In the genomic region with DNA sequence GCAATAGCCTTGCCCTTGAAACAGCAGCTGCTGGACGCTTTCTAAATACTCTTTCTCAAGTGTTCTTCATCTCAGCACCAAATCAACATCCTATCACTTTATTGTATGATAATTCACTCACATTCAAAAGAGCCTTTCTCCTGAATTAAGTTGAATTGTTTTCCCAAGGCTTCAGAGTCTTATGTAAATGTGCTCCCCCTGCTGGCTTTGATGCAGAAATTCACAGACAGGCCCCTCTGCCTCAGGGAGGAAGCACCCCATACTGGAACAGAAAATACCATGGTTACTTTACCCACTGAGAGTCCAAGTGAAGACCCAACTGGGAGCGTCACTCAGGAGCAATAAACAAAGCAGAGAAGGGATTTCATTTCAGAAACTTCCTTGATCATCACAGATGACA, we compare ENCODE assay signal across 10 mouse cellular contexts. TPM values are rescaled to one million over a fixed set of nuclear protein-coding genes. Genes with fewer than 3 reads are reported as not detected.
DNase-seq lines count a peak whose midpoint lies in the region; ATAC-seq lines count a peak whose summit lies in the region.
"Had no signal": no experiment of that assay in that cellular context is flagged by ENCODE, and none has a peak within 500 bp of the region (broad histone marks: within the 10 kb centered on the region; RNA-seq: fewer than 3 reads in every experiment).

No protein-coding gene starts in this region.

- peak; percentile 22 to 42 for DNase-seq in frontal cortex, postnatal 36 days (ENCODE audit: low spot score in 2 of 2)
- DNase-seq in frontal cortex, postnatal 14 days (ENCODE audit: low spot score in 2 of 2): no peak
- peak; percentile 14 for DNase-seq in midbrain, embryonic 10.5 days (ENCODE audit: low spot score)
- DNase-seq in R1 (ENCODE audit: low read depth, low spot score): peak; percentile 84
- DNase-seq in embryonic facial prominence, embryonic 10.5 days (ENCODE audit: low spot score): peak; percentile 19
- DNase-seq in urinary bladder, postnatal 4 days (ENCODE audit: low spot score in 2 of 2): no peak

- 54% methylated on average over 2 of the region's 2 CpGs for WGBS in midbrain, embryonic 10.5 days
- WGBS in midbrain, embryonic 13.5 days: 55% methylated on average over 2 of the region's 2 CpGs
- 63% methylated on average over 2 of the region's 2 CpGs for WGBS in embryonic facial prominence, embryonic 10.5 days

- H3K27me3 ChIP-seq in midbrain, embryonic 10.5 days (ENCODE audit: low read depth, poor library complexity, severe bottlenecking): no peaks in the 10 kb centered on the region
- no peaks in the 10 kb centered on the region for H3K27me3 ChIP-seq in midbrain, embryonic 13.5 days
- H3K27me3 ChIP-seq in embryonic facial prominence, embryonic 10.5 days (replicated peaks; ENCODE audit: low read depth, poor library complexity, severe bottlenecking): no peaks in the 10 kb centered on the region
- H3K27me3 ChIP-seq: embryonic facial prominence, embryonic 12.5 days; limb, embryonic 12.5 days had no signal

- no peaks in the 10 kb centered on the region for H3K4me1 ChIP-seq in midbrain, embryonic 10.5 days
- 0 out of 2 replicates have a peak, but pooled peaks cover 3% of the 10 kb centered on the region for H3K4me1 ChIP-seq in midbrain, embryonic 13.5 days (replicated peaks)
- 0 out of 2 replicates have a peak, but pooled peaks cover 3% of the 10 kb centered on the region for H3K4me1 ChIP-seq in embryonic facial prominence, embryonic 10.5 days
- H3K4me1 ChIP-seq: embryonic facial prominence, embryonic 12.5 days; limb, embryonic 12.5 days had no signal

- H3K9ac ChIP-seq in midbrain, embryonic 13.5 days (replicated peaks): no peak overlapping the region
- H3K9ac ChIP-seq: embryonic facial prominence, embryonic 12.5 days; limb, embryonic 12.5 days had no signal

- no peak overlapping the region for H3K4me3 ChIP-seq in midbrain, embryonic 10.5 days
- no peak overlapping the region for H3K4me3 ChIP-seq in midbrain, embryonic 13.5 days (replicated peaks)
- H3K4me3 ChIP-seq in embryonic facial prominence, embryonic 10.5 days: no peak overlapping the region
- H3K4me3 ChIP-seq: embryonic facial prominence, embryonic 12.5 days; limb, embryonic 12.5 days had no signal

- no peak for ATAC-seq in midbrain, embryonic 13.5 days
- peak; percentile 51; the same call in 1 of the 2 replicates for ATAC-seq in megakaryocyte, adult 5-6 weeks (ENCODE audit: poor library complexity, severe bottlenecking)

- no peak overlapping the region for H3K4me2 ChIP-seq in midbrain, embryonic 13.5 days (replicated peaks)
- H3K4me2 ChIP-seq: embryonic facial prominence, embryonic 12.5 days; limb, embryonic 12.5 days had no signal

- no peaks in the 10 kb centered on the region for H3K9me3 ChIP-seq in midbrain, embryonic 10.5 days (replicated peaks)
- no peaks in the 10 kb centered on the region for H3K9me3 ChIP-seq in midbrain, embryonic 13.5 days
- no peaks in the 10 kb centered on the region for H3K9me3 ChIP-seq in embryonic facial prominence, embryonic 10.5 days
- H3K9me3 ChIP-seq: embryonic facial prominence, embryonic 12.5 days; limb, embryonic 12.5 days had no signal

- H3K27ac ChIP-seq in midbrain, embryonic 10.5 days (replicated peaks): no peak overlapping the region
- no peak overlapping the region for H3K27ac ChIP-seq in midbrain, embryonic 13.5 days
- H3K27ac ChIP-seq in embryonic facial prominence, embryonic 10.5 days (replicated peaks): no peak overlapping the region
- H3K27ac ChIP-seq: embryonic facial prominence, embryonic 12.5 days; limb, embryonic 12.5 days had no signal

- H3K36me3 ChIP-seq in midbrain, embryonic 10.5 days: peaks cover 97% of the 10 kb centered on the region
- peaks cover 59% of the 10 kb centered on the region for H3K36me3 ChIP-seq in midbrain, embryonic 13.5 days
- peaks cover 96% of the 10 kb centered on the region for H3K36me3 ChIP-seq in embryonic facial prominence, embryonic 10.5 days (replicated peaks)

RNA-seq across cellular contexts. Expression of gene Pex16, which starts 43.6 kb away (rescaled TPM):
- 26.1 and 27.1 TPM in 2 replicates for polyA plus RNA-seq in midbrain, embryonic 10.5 days (2016; fragmentation: Nextera tagmentation; extraction: Ambion mirVana)
- 32.8 and 36.0 TPM in 2 replicates for polyA plus RNA-seq in midbrain, embryonic 13.5 days (2015; fragmentation: Nextera tagmentation; extraction: Ambion mirVana)
- 18.6 and 22.4 TPM in 2 replicates for polyA plus RNA-seq in embryonic facial prominence, embryonic 10.5 days (2016; fragmentation: Nextera tagmentation; extraction: Ambion mirVana)
- 13.8 and 18.1 TPM in 2 replicates for total RNA-seq in megakaryocyte, adult 5-6 weeks (2015)
- 7.4 and 17.4 TPM in 2 replicates for total RNA-seq in megakaryocyte, adult 5-6 weeks (2017)

RNA-seq across cellular contexts. Expression of gene Large2, which starts 43.8 kb away (rescaled TPM):
- polyA plus RNA-seq in midbrain, embryonic 10.5 days (2016; fragmentation: Nextera tagmentation; extraction: Ambion mirVana): 16.2 and 25.6 TPM in 2 replicates
- polyA plus RNA-seq in midbrain, embryonic 13.5 days (2015; fragmentation: Nextera tagmentation; extraction: Ambion mirVana): 1.5 and 2.5 TPM in 2 replicates
- 10.2 and 12.4 TPM in 2 replicates for polyA plus RNA-seq in embryonic facial prominence, embryonic 10.5 days (2016; fragmentation: Nextera tagmentation; extraction: Ambion mirVana)
- total RNA-seq in megakaryocyte, adult 5-6 weeks (2015): not detected in 2 replicates
- total RNA-seq in megakaryocyte, adult 5-6 weeks (2017): not detected in 2 replicates

RNA-seq across cellular contexts. Expression of gene 1700029I15Rik, which starts 51.5 kb away (rescaled TPM):
- polyA plus RNA-seq in midbrain, embryonic 10.5 days (2016; fragmentation: Nextera tagmentation; extraction: Ambion mirVana): 4.1 and 5.2 TPM in 2 replicates
- 8.0 and 8.9 TPM in 2 replicates for polyA plus RNA-seq in midbrain, embryonic 13.5 days (2015; fragmentation: Nextera tagmentation; extraction: Ambion mirVana)
- polyA plus RNA-seq in embryonic facial prominence, embryonic 10.5 days (2016; fragmentation: Nextera tagmentation; extraction: Ambion mirVana): 2.5 and 3.6 TPM in 2 replicates
- 2.6 and 3.5 TPM in 2 replicates for total RNA-seq in megakaryocyte, adult 5-6 weeks (2015)
- total RNA-seq in megakaryocyte, adult 5-6 weeks (2017): 1.5 and 3.1 TPM in 2 replicates

Comparison
In these comparisons a context has a peak if more than half of its experiments do, and no peak if none do; other contexts are left out.
1. DNase-seq: peak in frontal cortex, postnatal 36 days (2 of 2), midbrain, embryonic 10.5 days (single experiment), R1 (single experiment) and embryonic facial prominence, embryonic 10.5 days (single experiment); none in frontal cortex, postnatal 14 days (0 of 2) and urinary bladder, postnatal 4 days (0 of 2).